Mouse (Mus musculus) heart, embryonic 12.5 days (tissue): ENCODE measurements at regions not wholly inside any gene's neighbourhood (a gene's known extent, or its start where the extent isn't known, plus 50 kb on each side); places are given as distances from the start of the nearest gene placed in this dataset.

Experiments
- ATAC-seq: fragments of 200-750 bp; cut with Nextera tagmentation; 2 replicates; pipeline ENCODE4 v1.8.0; 2017; ENCODE audit warnings: moderate TSS enrichment, moderate library complexity; ENCODE audit not compliant: insufficient number of reproducible peaks, low FRiP score
- H3K27ac ChIP-seq: fragments of 300-500 bp; sonication (generic); 2 replicates; pipeline ENCODE4 v1.5.1; 2016; ENCODE audit warnings: mild to moderate bottlenecking, moderate library complexity; ENCODE audit not compliant: poor library complexity, severe bottlenecking
- H3K27me3 ChIP-seq: fragments of 300-500 bp; sonication (generic); replicated peaks from 2 replicates; pipeline ENCODE4 v1.6.1; 2016; ENCODE audit warnings: mild to moderate bottlenecking, moderate library complexity
- H3K36me3 ChIP-seq: fragments of 300-500 bp; sonication (generic); 2 replicates; pipeline ENCODE4 v1.6.1; 2016; ENCODE audit warnings: mild to moderate bottlenecking, moderate library complexity
- H3K4me1 ChIP-seq: fragments of 300-500 bp; sonication (generic); replicated peaks from 2 replicates; pipeline ENCODE4 v1.6.1; 2016; ENCODE audit warnings: mild to moderate bottlenecking
- H3K4me2 ChIP-seq: fragments of 300-500 bp; sonication (generic); 2 replicates; pipeline ENCODE4 v1.6.1; 2016; ENCODE audit warnings: mild to moderate bottlenecking, moderate library complexity
- H3K4me3 ChIP-seq: fragments of 300-500 bp; sonication (generic); 2 replicates; pipeline ENCODE4 v1.5.1; 2016; ENCODE audit warnings: mild to moderate bottlenecking
- H3K9ac ChIP-seq: fragments of 300-500 bp; sonication (generic); 2 replicates; pipeline ENCODE4 v1.6.1; 2016; ENCODE audit warnings: mild to moderate bottlenecking, moderate library complexity
- H3K9me3 ChIP-seq: fragments of 300-500 bp; sonication (generic); replicated peaks from 2 replicates; pipeline ENCODE4 v1.6.1; 2016; ENCODE audit warnings: mild to moderate bottlenecking, moderate library complexity
- WGBS: fragments of 180-500 bp; shearing (Covaris S2); methylation state at CpG from one replicate; pipeline ENCODE4 v1.1.7; 2016; 5-methylcytosine and 5-hydroxymethylcytosine counted together

GRCm38 (mm10) chr10:26694761-26695160, 58.5 kb upstream of the Arhgap18 start:
- H3K4me2 ChIP-seq: peak overlapping the region; percentile 91
- no peak overlapping the region for H3K9ac ChIP-seq
- no peak overlapping the region for H3K27ac ChIP-seq
- 79% methylated on average over 2 of the region's 2 CpGs for whole genome bisulfite sequencing
- no peak overlapping the region for H3K4me3 ChIP-seq
- no peaks in the 10 kb centered on the region for H3K4me1 ChIP-seq
- H3K27me3 ChIP-seq: 0 out of 2 replicates have a peak, but pooled peaks cover 11% of the 10 kb centered on the region
- ATAC-seq: no peak
- no peaks in the 10 kb centered on the region for H3K36me3 ChIP-seq
- no peaks in the 10 kb centered on the region for H3K9me3 ChIP-seq

- no peaks in the 10 kb centered on the region for H3K9me3 ChIP-seq
- peak overlapping the region; percentile 50 for H3K4me3 ChIP-seq
- peak overlapping the region; percentile 69; the same call in 1 of the 2 replicates for H3K9ac ChIP-seq
- WGBS: 3% methylated on average over 25 of the region's 25 CpGs
- H3K27ac ChIP-seq: no peak overlapping the region
- no peaks in the 10 kb centered on the region for H3K36me3 ChIP-seq
- 0 out of 2 replicates have a peak, but pooled peaks cover 11% of the 10 kb centered on the region for H3K27me3 ChIP-seq
- ATAC-seq: peak; percentile 51; the same call in 1 of the 2 replicates
- H3K4me1 ChIP-seq: no peaks in the 10 kb centered on the region
- H3K4me2 ChIP-seq: peak overlapping the region; percentile 91
Measured at GRCm38 (mm10) chr10:26695212-26695933, 57.8 kb upstream of the Arhgap18 start.
